Mouse (Mus musculus) testis, adult 2 months (tissue): Measurements from ENCODE around the gene Tada2a.

Source experiments
- CTCF ChIP-seq: fragments of 200-500 bp; IDR thresholded peaks from 2 replicates; pipeline ENCODE4 v1.5.1; 2012; ENCODE audit warnings: low read depth, mild to moderate bottlenecking, inconsistent platforms, low read length, moderate library complexity; ENCODE audit not compliant: control insufficient read depth, insufficient read depth, insufficient replicate concordance
- POLR2A ChIP-seq: fragments of 200-500 bp; IDR thresholded peaks from 2 replicates; pipeline ENCODE4 v1.6.1; 2012; ENCODE audit warnings: low read depth, mild to moderate bottlenecking, inconsistent platforms, low read length, moderate library complexity; ENCODE audit not compliant: control insufficient read depth

DNA sequence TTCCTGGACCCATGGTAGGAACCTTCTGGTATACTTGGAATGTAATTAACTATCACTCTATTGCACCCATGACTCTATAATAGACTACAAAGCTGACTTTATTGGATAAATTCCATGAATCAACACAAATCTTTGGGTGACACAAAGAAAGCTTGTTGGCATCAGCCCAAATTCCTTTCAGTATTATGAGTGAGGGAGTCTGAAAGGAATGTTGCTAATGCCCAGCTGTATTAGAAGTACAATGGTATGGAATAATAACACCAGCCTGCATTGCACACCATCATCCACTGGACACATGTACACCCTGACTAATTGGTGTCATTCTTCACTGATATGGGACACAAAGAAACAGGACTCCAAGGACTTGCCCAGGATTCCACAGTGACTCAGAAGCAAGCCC is 28.2 kb downstream of the Tada2a start:
- no peak for TF ChIP-seq CTCF
- TF ChIP-seq POLR2A, result no peak
